Mouse (Mus musculus) forelimb bud, embryonic 11.5 days (tissue): Measurements from ENCODE around the gene Gm45717.
"Not testable (repeated sequence)": the region's sequence is repeated elsewhere in the genome, so short reads cannot be mapped to it uniquely, and the experiment has no call there.

Experiments used
- DNase-seq: peaks from one replicate; pipeline ENCODE4 v3.0.0-alpha.2; 2012; ENCODE audit warnings: low read depth, low spot score

Gene Gm45717

GRCm38 (mm10) chr7:140955758-140956555 lies at the start of gene Gm45717, which contains the start of gene Ifitm2:
Gene Gm45717 (minus strand): TSS chr7:140955937.
Gene Ifitm2 (minus strand): TSS chr7:140955987.
- peak; percentile 89 for DNase-seq

- no peak for DNase-seq
Measured at GRCm38 (mm10) chr7:141003248-141004010, 47.7 kb upstream of the Gm45717 start.

- DNase-seq = no peak
Measured at GRCm38 (mm10) chr7:141000881-141001708, 45.4 kb upstream of the Gm45717 start.

GRCm38 (mm10) chr7:140998853-140999700 lies 43.3 kb upstream of the Gm45717 start:
- DNase-seq = no peak

- no peak for DNase-seq
Measured at GRCm38 (mm10) chr7:140997817-140998216, 42.1 kb upstream of the Gm45717 start.

GRCm38 (mm10) chr7:140991117-140991689 lies 35.5 kb upstream of the Gm45717 start:
- no peak for DNase-seq

GRCm38 (mm10) chr7:140990622-140991021 lies 34.9 kb upstream of the Gm45717 start:
- DNase-seq = no peak

- no peak for DNase-seq
Measured at GRCm38 (mm10) chr7:140990185-140990584, 34.4 kb upstream of the Gm45717 start.

GRCm38 (mm10) chr7:140989022-140989421 lies 33.3 kb upstream of the Gm45717 start:
- no peak for DNase-seq

- DNase-seq = no peak
Measured at GRCm38 (mm10) chr7:140987182-140988138, 31.7 kb upstream of the Gm45717 start.

- DNase-seq = no peak
Measured at GRCm38 (mm10) chr7:140982971-140983370, 27.2 kb upstream of the Gm45717 start.

- DNase-seq = no peak
Measured at GRCm38 (mm10) chr7:140981704-140982103, 26.0 kb upstream of the Gm45717 start.

- not testable (repeated sequence) for DNase-seq
Measured at GRCm38 (mm10) chr7:140976720-140977119, 21.0 kb upstream of the Gm45717 start.

- DNase-seq = no peak
Measured at GRCm38 (mm10) chr7:140975465-140975864, 19.7 kb upstream of the Gm45717 start.

GRCm38 (mm10) chr7:140974940-140975339 lies 19.2 kb upstream of the Gm45717 start:
- DNase-seq = no peak

- DNase-seq = no peak
Measured at GRCm38 (mm10) chr7:140973396-140974165, 17.8 kb upstream of the Gm45717 start.

GRCm38 (mm10) chr7:140971479-140972171 lies 15.9 kb upstream of the Gm45717 start:
- DNase-seq = no peak

GRCm38 (mm10) chr7:140970931-140971330 lies 15.2 kb upstream of the Gm45717 start:
- DNase-seq = no peak
